Mouse (Mus musculus) kidney, adult 8-10 months (tissue): ENCODE measurements around the gene Csmd2.
"Not testable (repeated sequence)": the region's sequence is repeated elsewhere in the genome, so short reads cannot be mapped to it uniquely, and the experiment has no call there.

Experiments
- DNase-seq, 2 experiments: peaks; one replicate each; pipeline ENCODE4 v3.0.0; 2022

The Csmd2 gene

GRCm38 (mm10) chr4:128543378-128543777 is 555.7 kb downstream of the Csmd2 start:
- no peak for DNase-seq

DNA sequence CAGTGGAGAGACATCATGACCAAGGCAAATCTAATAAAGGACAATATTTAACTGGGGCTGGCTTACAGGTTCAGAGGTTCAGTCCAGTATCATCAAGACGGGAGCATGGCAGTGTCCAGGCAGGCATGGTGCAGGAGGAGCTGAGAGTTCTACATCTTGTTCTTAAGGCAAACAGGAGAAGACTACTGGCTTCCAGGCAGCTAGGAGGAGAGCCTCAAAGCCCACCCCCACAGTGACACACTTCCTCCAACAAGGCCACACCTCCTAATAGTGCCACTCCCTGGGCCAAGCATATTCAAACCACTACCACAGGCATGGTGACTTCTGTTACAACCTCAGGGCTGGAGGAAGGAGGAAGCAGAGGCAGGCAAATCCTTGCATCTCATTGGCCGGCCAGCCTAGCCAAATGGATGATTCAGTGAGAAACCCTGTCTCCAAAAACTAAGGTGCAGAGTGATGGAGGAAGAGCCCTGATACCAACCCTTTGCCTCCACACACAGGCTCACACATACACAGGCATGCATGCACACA is 556.4 kb downstream of the Csmd2 start:
- not testable (repeated sequence) for DNase-seq

- DNase-seq, result no peak
These were observed 563.1 kb downstream of the Csmd2 start for GRCm38 (mm10) chr4:128550756-128551155.

- no peak for DNase-seq
These were observed 566.5 kb downstream of the Csmd2 start for GRCm38 (mm10) chr4:128554198-128554597.

DNA sequence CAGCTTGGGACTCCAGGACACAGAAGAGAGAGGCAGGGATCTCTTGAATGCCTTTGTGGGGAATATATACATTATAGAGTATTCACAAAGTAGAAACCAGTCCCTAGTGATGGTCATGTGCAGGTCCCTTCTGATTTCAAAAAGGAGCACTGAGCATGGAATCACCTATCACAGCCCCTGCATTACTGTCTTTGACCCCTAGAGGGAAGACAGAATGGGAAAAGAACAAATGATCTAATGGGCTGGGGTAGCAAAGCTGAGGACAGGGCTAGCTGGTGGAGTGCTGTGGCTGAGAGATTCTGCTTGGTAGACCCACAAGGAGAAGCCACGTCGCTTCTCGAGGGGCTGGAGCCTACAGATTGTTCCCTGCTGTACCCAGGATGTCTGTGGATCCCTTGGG is 572.7 kb downstream of the Csmd2 start:
- no peak for DNase-seq

GRCm38 (mm10) chr4:128575811-128576210 is 588.2 kb downstream of the Csmd2 start:
- peak; percentile 15 to 21 for DNase-seq

DNA sequence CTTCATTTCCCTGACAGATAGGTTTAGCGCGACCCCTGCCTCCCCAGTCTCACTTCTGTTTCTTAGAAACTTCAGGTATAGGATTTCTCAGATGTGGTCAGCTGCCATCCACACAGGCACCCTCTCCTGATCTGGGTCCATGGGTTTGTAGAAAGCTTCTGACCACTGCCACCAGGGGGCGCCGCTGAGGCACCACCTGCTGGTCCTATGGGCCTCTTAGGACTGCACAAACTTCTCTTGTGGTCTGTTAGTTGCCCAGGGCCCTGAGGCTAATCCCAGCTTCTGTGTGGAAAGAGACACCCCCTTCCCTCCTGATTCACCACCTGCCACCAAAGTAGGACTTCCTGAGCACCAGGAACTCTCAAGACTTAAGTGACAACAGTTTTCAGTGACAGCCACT is 591.5 kb downstream of the Csmd2 start:
- DNase-seq, result peak in 1 of 2 experiments; percentile 32

GRCm38 (mm10) chr4:128593286-128593685 is 605.6 kb downstream of the Csmd2 start:
- DNase-seq, result no peak

DNA sequence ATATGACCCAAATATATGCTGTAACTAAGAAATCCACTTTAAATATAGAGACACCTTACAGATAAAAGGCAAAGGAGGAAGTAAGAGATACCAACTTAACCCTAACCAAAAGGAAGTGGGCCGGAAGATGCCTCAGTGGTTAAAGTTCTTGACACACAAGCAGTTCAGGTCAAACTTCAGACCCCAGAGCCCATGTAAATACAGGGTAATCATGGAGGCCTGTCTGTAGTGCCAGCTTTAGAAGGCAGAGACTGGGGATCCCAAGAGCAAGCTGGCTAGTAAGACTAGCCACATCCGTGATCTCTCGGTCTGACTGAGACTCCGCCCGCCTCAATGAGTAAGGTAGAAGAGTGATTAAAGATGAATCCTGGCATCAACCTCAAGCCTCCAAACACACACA is 606.4 kb downstream of the Csmd2 start:
- no peak for DNase-seq

GRCm38 (mm10) chr4:128597801-128598560 is 610.3 kb downstream of the Csmd2 start:
- DNase-seq, result no peak

DNA sequence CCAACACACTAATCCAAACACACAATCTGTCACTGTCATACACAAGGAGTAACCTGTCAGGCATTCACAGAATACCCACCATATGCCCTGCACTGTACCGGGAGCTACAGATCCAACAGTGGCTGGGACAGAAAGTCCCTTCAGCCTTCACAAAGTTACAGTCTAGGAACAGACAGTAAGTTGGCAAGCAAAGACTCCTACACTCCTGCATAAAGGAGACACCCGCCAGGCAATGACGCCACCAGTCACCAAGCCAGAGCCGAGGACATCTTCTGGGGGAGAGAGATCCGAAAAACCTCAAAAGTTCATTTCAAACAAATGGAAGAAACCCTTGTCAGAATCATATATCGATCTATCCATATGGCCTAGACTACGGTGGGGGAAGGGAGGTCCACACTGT is 618.9 kb downstream of the Csmd2 start:
- DNase-seq, result no peak

DNA sequence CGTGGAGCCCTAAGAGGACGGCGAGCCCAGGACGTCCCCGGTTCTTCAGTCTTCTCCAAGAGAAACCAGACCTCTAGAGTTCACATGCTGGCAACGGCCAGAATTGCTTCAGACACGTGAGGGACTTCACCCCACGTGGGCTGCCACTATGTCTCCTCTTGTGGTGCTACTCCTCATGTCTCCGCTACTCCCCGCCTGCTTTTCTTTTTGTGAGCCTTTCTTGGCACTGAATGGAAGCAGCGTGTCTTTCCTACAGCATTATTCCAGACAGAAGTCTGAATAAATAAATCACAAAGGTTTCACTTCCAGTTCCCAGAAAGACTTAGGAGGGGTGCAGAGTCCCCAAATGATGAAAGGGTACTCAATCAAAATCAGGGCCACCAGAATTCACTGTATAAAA is 620.0 kb downstream of the Csmd2 start:
- no peak for DNase-seq

GRCm38 (mm10) chr4:128609276-128609924 is 621.7 kb downstream of the Csmd2 start:
- peak in 1 of 2 experiments; percentile 31 for DNase-seq

DNA sequence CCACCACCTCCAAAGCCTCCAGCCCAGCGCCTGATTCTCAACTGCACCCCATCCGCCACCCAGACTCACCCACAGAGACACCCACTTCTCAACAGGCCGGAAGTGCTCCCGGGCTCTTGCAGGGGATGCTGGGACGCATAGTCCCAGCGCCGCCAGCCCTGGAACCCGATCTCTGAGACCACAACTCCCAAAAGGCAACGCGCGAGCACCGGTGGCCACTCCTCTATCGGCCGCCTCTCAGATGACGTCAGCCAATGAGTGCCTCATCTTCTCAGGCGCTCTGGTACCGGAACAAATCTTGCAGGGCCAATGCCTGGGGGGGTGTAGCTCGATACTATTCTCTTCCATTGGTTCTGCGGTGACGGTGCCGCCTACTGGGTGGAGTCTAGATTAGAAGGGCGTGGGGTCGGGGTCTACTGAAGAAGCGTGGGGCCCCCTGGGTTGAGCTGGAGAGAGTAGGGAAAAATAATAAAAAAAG is 622.3 kb downstream of the Csmd2 start, which contains the start of gene Zscan20:
Gene Zscan20 (minus strand): TSS at position 174 of the 478 bp plus-strand sequence.
- peak; percentile 98 to 99 for DNase-seq

- peak; percentile 22 to 30 for DNase-seq
These were observed 623.0 kb downstream of the Csmd2 start for GRCm38 (mm10) chr4:128610706-128611105.

DNA sequence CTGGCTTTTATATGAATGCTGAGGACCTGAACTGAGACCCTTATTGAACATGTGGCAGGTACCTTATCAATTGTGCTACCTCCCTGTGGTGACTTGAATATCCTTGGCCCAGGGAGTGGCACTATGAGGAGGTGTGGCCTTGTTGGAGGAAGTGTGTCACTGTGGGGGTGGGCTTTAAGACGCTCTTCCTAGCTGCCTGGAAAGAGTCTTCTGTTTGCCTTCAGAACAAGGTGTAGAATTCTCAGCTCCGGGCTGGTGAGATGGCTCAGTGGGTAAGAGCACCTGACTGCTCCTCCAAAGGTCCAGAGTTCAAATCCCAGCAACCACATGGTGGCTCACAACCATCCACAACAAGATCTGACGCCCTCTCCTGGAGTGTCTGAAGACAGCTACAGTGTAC is 624.1 kb downstream of the Csmd2 start:
- DNase-seq, result not testable (repeated sequence)

DNA sequence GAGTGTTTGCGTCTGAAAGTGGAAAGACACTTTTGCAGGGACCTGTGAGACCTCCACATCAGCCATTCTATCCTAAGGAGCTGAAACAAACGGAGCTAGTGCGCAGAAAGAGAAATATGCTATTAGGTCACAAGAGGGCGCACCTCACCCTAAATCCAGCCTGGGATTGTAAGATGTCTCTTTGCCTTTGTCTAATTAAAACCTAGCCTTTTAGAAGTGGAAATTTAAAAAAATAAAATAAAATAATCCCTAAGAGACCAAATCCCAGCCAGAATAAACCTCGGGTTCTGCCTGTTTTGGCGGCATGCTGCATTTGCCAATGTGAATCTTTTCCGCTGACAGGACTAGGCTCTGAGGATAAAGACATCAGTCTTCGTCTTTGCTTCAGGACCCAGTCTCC is 625.7 kb downstream of the Csmd2 start:
- peak in 1 of 2 experiments; percentile 69 for DNase-seq

- DNase-seq, result no peak
These were observed 628.1 kb downstream of the Csmd2 start for GRCm38 (mm10) chr4:128615761-128616160.
